Mouse (Mus musculus) lung, embryonic 14.5 days (tissue): Measurements from ENCODE around the gene Pdpr. TPM values are rescaled to one million over a fixed set of nuclear protein-coding genes. Genes with fewer than 3 reads are reported as not detected.
"Not testable (repeated sequence)": the region's sequence is repeated elsewhere in the genome, so short reads cannot be mapped to it uniquely, and the experiment has no call there.

Source experiments
- ATAC-seq: fragments of 200-750 bp; cut with Nextera tagmentation; 2 replicates; pipeline ENCODE4 v1.8.0; 2017; ENCODE audit warnings: mild to moderate bottlenecking, moderate TSS enrichment, moderate library complexity; ENCODE audit not compliant: insufficient read depth
- DNase-seq: peaks from one replicate; pipeline ENCODE4 v3.0.0-alpha.2; 2015
- H3K27ac ChIP-seq: fragments of 300-500 bp; sonication (generic); 2 replicates; pipeline ENCODE4 v1.5.1; 2014; ENCODE audit warnings: low read depth, mild to moderate bottlenecking, moderate library complexity
- H3K27me3 ChIP-seq: fragments of 300-500 bp; sonication (generic); 2 replicates; pipeline ENCODE4 v1.6.1; 2014; ENCODE audit warnings: low read length, control low read depth; ENCODE audit not compliant: insufficient read depth
- H3K36me3 ChIP-seq: fragments of 300-500 bp; sonication (generic); 2 replicates; pipeline ENCODE4 v1.6.1; 2014; ENCODE audit warnings: control low read depth; ENCODE audit not compliant: insufficient read depth
- H3K4me1 ChIP-seq: fragments of 300-500 bp; sonication (generic); 2 replicates; pipeline ENCODE4 v1.6.1; 2014; ENCODE audit warnings: antibody characterized with exemption, control low read depth; ENCODE audit not compliant: insufficient read depth
- H3K4me2 ChIP-seq: fragments of 300-500 bp; sonication (generic); 2 replicates; pipeline ENCODE4 v1.6.1; 2014; ENCODE audit warnings: mild to moderate bottlenecking
- H3K4me3 ChIP-seq: fragments of 300-500 bp; sonication (generic); 2 replicates; pipeline ENCODE4 v1.5.1; 2014; ENCODE audit warnings: low read depth, low read length
- H3K9ac ChIP-seq: fragments of 300-500 bp; sonication (generic); 2 replicates; pipeline ENCODE4 v1.6.1; 2014
- H3K9me3 ChIP-seq: fragments of 300-500 bp; sonication (generic); 2 replicates; pipeline ENCODE4 v1.6.1; 2016; ENCODE audit warnings: low read depth, low read length, control low read depth
- CTCF ChIP-seq: IDR thresholded peaks from 2 replicates; pipeline ENCODE4 v1.5.1; 2016; ENCODE audit warnings: antibody characterized with exemption, low read depth
- WGBS: fragments of 180-500 bp; shearing (Covaris S2); extraction: QIAGEN DNeasy Blood & Tissue Kit; methylation state at CpG from one replicate; pipeline ENCODE4 v1.1.7; 2014; 5-methylcytosine and 5-hydroxymethylcytosine counted together
- polyA plus RNA-seq: library from polyadenylated mRNA; unstranded; fragments of >200 nt; fragmentation: Nextera tagmentation; extraction: Ambion mirVana; gene quantifications from 2 replicates; pipeline ENCODE4 v1.2.1, GENCODE M21; 2014

Gene Pdpr
- polyA plus RNA-seq, 1 experiment from 2014 or later = 7.1 TPM

DNA sequence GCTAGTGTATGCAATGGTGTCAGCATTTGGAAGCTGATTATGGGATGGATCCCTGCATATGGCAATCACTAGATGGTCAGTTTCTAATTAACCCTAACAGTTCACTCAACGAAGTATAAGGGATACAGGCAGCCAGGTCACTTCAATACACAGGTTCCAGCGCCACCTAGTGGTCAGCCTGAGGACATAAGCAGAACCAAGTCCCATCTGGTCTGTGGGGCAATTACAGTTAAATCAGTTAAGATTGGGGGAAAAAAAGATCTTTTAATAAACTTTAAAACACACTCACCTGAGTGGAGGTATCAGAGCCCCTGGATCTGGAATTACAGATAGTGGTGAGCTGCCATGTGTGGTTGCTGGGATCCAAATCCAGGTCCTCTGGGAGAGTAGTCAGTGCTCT lies 4.3 kb upstream of the Pdpr start:
- no peak overlapping the region for H3K9ac ChIP-seq
- H3K27me3 ChIP-seq = no peaks in the 10 kb centered on the region
- H3K4me1 ChIP-seq = no peaks in the 10 kb centered on the region; the same call in 1 of the 2 replicates
- no peak overlapping the region for H3K4me3 ChIP-seq
- 0% methylated on average over 2 of the region's 2 CpGs for WGBS
- no peaks in the 10 kb centered on the region for H3K36me3 ChIP-seq
- peak; percentile 86 for DNase-seq
- H3K4me2 ChIP-seq = no peak overlapping the region
- H3K27ac ChIP-seq = no peak overlapping the region
- peak; percentile 90 for TF ChIP-seq CTCF
- no peaks in the 10 kb centered on the region for H3K9me3 ChIP-seq
- ATAC-seq = no peak

DNA sequence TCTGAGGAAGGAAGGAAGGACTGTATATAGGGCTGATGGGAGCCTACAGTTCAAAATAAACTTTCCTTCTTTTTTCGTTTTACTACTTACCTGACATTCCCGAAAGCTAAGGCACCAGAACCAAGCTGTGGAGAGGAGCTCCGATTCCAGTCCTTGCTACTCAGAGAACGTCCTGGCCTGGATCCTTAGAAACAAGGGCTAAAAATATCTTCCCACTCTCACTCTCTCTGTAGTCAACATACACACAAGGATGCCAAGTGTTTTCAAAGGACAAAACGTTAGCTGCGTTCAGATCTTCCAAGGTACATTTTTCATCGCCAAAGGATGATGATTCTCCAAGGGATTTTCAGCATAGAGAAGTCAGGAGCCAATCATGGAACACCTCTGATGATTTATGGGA lies 2.7 kb upstream of the Pdpr start:
- no peak for ATAC-seq
- peaks cover 3% of the 10 kb centered on the region; the same call in 1 of the 2 replicates for H3K4me1 ChIP-seq

DNA sequence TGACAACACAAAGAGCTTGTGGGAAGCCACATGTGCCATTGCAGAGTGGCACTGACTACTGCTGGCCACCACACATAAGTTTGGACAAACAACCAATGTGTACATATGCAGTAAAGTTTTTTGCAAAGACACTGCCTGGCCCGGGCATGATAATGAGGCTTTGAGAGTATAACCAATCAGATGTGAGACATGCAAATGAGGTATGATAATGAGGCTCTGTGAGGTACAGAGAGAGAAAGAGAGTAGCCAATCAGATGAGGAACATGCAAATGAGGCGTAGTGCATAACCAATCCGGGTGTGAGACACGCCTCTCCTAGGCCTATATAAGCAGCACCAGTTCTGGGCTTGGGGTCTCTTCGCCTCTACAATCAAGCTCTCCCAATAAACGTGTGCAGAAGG lies 2.1 kb upstream of the Pdpr start, which contains the start of gene Clec18a:
TSS of gene Clec18a (minus strand) at position 101 of the 400 bp plus-strand sequence.
- ATAC-seq, H3K36me3 ChIP-seq, H3K9ac ChIP-seq, H3K27ac ChIP-seq, H3K4me3 ChIP-seq, DNase-seq, H3K9me3 ChIP-seq, H3K4me1 ChIP-seq, H3K27me3 ChIP-seq, H3K4me2 ChIP-seq: not testable (repeated sequence)
- WGBS = 87% methylated on average over 5 of the region's 6 CpGs

More for the DNA sequence above, 2.7 kb upstream of the Pdpr start:
- no peaks in the 10 kb centered on the region for H3K9me3 ChIP-seq
- WGBS = 79% methylated on average over 7 of the region's 7 CpGs
- no peak overlapping the region for H3K9ac ChIP-seq
- no peak overlapping the region for H3K4me3 ChIP-seq
- no peaks in the 10 kb centered on the region for H3K36me3 ChIP-seq
- no peaks in the 10 kb centered on the region for H3K27me3 ChIP-seq
- no peak overlapping the region for H3K27ac ChIP-seq
- TF ChIP-seq CTCF = no peak
- H3K4me2 ChIP-seq = no peak overlapping the region
- DNase-seq = no peak

DNA sequence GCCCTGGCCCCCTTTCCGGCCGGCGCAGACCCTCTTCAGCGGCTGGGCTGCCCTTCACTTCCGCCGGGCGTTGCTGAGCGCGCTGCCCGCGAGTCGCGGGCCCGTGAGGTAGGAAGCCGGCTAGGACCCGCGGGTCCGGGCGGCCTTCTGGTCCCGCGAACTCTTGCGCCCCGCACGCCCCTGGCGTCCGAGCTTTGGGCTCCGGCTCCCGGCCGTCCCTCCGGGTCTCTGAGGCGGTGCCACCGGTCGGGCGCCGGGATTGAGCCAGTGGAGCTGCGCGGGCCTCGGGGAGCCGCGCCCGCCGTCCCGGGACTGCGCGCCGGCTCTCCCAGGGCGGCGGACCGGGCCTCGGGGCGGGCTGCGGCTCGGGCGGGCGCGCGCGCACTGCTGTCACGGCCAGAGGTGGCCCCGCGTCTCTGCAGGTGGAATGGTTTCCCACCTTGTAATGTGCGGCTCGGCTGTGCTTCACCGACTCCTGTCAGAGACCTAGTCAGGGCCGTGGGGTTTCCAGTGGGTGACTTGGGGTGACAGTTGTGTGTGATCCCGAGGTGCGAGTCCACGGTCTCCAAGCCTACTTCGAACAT lies 381 bp downstream of the Pdpr start:
- H3K4me1 ChIP-seq, H3K36me3 ChIP-seq, H3K27ac ChIP-seq, H3K27me3 ChIP-seq, H3K9me3 ChIP-seq, ATAC-seq: not testable (repeated sequence)
- peak overlapping the region; percentile 58 for H3K4me3 ChIP-seq
- H3K4me2 ChIP-seq = peak overlapping the region; percentile 81
- H3K9ac ChIP-seq = peak overlapping the region; percentile 63
- 1% methylated on average over 50 of the region's 69 CpGs for WGBS
- DNase-seq = peak; percentile 5

DNA sequence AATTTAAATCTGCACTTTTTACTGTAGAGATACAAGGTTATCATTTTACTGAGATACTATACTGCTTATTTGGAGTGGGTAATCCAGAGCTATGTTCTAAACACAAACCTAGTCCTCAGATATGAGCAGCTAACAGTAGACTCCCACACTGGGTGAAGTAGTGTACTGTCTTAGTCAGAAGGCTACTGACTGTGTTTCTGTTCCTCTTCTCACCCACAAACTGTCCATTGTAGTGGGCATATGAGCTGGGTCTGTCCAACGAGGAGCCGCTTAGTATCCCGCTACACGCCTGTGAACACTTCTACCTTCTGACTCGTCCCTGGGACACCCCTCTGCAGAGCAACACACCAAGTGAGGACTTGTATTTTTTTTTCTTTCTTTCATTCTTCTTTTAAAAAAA lies 20.5 kb downstream of the Pdpr start:
- Histone ChIP-seq H3K9ac (no peak overlapping the region), H3K9me3 (no peaks in the 10 kb centered on the region), H3K27me3 (no peaks in the 10 kb centered on the region), H3K4me3 (no peak overlapping the region), H3K4me1 (no peaks in the 10 kb centered on the region), H3K36me3 (peaks cover 38% of the 10 kb centered on the region; the same call in 1 of the 2 replicates), H3K27ac (no peak overlapping the region), H3K4me2 (no peak overlapping the region)
- WGBS = 91% methylated on average over 5 of the region's 5 CpGs
- TF ChIP-seq CTCF = no peak
- DNase-seq = no peak
- no peak for ATAC-seq

DNA sequence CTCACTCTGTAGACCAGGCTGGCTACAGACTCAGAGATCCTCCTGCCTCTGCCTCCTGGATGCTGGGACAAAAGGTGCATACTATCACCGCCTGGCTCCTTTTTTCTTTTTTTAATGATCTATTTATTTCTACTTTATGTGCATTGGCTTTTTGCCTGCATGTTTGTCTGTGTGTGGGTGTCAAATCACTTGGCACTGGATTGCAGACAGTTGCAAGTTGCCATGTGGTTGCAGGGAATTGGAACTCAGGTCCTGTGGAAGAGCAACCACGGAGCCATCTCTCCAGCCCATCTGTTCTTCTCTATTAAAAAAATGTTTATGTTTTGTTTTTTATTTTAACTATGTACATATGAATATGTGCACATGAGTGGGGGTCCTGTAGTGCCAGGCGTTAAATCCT lies 25.1 kb downstream of the Pdpr start:
- H3K4me1 ChIP-seq = no peaks in the 10 kb centered on the region
- H3K27ac ChIP-seq = no peak overlapping the region
- H3K27me3 ChIP-seq = no peaks in the 10 kb centered on the region
- no peak overlapping the region for H3K4me2 ChIP-seq
- H3K9me3 ChIP-seq = no peaks in the 10 kb centered on the region
- WGBS = 93% methylated on average over 3 of the region's 3 CpGs
- ATAC-seq (no peak), DNase-seq (no peak)
- no peak overlapping the region for H3K9ac ChIP-seq
- H3K4me3 ChIP-seq = no peak overlapping the region
- TF ChIP-seq CTCF = no peak
- peaks cover 51% of the 10 kb centered on the region; the same call in 1 of the 2 replicates for H3K36me3 ChIP-seq

DNA sequence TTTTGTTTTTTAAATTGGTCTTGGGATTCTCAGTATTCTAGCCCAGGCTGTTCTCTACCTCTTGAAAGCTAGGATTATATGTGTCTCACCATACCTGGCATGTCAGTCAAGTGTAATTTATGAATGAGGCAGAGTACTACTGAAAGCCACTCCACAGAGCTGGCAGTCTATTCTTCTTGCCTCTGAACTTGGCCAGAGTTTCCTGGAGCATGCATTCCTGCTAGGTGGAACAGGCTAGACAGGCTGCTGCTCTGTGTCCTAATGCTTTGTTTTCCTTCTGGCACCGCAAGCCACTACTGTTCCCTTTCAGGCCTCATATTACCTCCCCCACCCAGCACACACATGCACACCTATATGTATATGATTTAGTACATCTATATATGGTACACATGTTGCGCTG lies 36.3 kb downstream of the Pdpr start:
- Histone ChIP-seq H3K4me3 (no peak overlapping the region), H3K9me3 (no peaks in the 10 kb centered on the region), H3K36me3 (peaks cover 71% of the 10 kb centered on the region), H3K27ac (no peak overlapping the region), H3K4me1 (no peaks in the 10 kb centered on the region), H3K27me3 (no peaks in the 10 kb centered on the region), H3K4me2 (no peak overlapping the region), H3K9ac (no peak overlapping the region)
- 88% methylated on average over 2 of the region's 2 CpGs for WGBS
- no peak for ATAC-seq
- DNase-seq = no peak
- TF ChIP-seq CTCF = no peak
